Mouse (Mus musculus): ENCODE measurements around the gene Kcnq1.

Gene Kcnq1

GRCm38 (mm10) chr7:143265829-143266438, 159.8 kb downstream of the Kcnq1 start:
- intact Hi-C loops (cut with DNase I): no loop called here

GRCm38 (mm10) chr7:143273747-143274146, 167.6 kb downstream of the Kcnq1 start:
- intact Hi-C loops (cut with DNase I): no loop called here

DNA sequence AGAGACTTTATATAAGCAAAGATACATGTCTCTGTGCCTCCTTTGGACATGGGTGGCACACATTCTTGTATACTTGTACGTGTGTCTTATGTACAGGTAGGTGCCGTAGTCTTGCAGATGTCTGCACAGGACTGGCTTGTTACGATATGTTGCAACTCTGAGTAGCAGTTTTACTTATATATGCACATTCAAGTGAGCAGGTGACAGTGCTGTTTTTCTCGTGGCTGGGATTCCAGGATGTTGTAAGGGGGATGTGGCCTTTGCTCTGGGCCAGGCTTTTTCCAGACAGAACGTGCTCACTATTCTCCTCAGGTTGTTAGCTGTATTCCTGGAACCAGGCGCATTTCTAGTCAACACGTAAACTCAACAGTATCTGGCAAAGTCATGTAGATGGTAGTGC, 168.9 kb downstream of the Kcnq1 start:
- intact Hi-C loops (cut with DNase I): no loop called here

GRCm38 (mm10) chr7:143283625-143284024, 177.5 kb downstream of the Kcnq1 start:
- intact Hi-C loops (cut with DNase I): no loop called here

GRCm38 (mm10) chr7:143284866-143285265, 178.7 kb downstream of the Kcnq1 start:
- intact Hi-C loops (cut with DNase I): no loop called here

DNA sequence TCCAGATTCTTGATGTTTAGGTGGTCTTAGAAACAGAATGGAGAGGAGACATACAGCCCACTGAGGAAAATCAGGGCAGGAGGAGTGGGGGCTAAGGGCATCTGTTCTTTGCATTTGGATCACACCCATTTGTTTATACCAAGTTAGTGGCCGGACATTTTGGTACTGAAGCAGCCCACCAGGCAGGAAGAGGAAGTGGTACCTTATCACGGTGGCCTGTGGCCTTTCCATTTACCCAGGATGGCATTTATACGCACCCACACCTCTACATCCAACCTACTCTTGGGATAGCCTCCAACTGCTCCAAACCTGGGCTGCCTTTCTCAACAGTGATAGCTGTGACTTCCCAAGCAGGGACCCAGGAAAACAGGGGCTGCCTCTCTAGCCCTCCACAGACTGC, 179.3 kb downstream of the Kcnq1 start:
- intact Hi-C loops (cut with DNase I): no loop called here

- intact Hi-C loops (cut with DNase I): no loop called here
Observed at GRCm38 (mm10) chr7:143286532-143287290, 180.5 kb downstream of the Kcnq1 start.

DNA sequence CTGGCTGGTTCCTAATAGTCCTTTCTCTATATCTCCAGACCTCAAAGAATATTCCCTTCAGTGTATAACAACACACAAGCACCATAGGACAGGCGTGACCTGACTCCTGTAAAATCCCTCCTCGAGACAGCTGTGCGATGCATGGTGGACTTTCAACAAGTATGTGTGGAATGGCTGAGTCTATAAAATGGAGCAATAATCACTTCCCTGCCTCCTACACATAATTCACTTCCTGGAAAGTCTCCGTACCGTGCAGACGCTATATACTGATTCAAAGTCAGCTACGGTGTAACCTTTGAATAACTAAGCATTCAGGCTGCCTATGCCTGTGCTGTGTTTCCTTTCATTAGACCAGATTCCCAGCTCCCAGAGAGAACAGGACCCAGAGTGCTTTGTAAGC, 182.0 kb downstream of the Kcnq1 start:
- intact Hi-C loops (cut with DNase I): no loop called here

DNA sequence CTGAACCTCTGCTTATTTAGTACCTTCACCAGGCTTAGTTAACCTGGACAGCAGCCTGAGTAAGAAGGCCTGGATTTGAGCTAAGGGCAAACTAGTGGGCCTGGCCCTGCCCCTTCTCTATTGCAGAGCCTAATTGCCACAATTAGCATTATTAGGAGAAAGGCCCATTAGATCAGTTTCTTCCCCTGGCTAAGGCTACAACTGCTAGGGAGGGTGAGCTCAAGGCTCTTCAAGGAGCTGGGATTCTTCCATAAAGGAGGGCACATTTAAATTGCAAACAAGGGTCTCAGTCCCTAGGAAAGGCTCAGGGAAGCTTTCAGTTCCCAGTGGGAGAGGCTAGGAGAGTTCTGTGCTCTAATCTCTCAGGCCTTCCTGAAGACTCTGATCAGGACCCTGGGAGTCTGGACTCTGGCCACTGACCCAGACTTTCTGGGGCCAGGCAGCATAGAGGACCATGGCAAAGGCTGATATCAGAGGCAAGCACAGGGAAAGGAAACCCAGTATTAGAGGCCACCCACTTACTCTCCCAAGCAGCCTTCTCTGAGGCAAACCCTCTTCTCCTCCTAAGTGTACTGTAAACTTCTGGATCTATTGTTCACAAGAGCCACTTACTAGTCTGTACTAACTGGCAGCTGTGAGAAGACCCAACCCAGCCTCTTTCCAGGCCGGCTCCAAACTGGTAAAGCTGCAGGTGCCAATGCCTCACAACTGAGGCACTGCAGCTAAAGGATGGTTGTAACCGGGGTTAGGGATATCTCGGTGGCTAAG, 183.1 kb downstream of the Kcnq1 start:
- intact Hi-C loops (cut with DNase I): no loop called here

DNA sequence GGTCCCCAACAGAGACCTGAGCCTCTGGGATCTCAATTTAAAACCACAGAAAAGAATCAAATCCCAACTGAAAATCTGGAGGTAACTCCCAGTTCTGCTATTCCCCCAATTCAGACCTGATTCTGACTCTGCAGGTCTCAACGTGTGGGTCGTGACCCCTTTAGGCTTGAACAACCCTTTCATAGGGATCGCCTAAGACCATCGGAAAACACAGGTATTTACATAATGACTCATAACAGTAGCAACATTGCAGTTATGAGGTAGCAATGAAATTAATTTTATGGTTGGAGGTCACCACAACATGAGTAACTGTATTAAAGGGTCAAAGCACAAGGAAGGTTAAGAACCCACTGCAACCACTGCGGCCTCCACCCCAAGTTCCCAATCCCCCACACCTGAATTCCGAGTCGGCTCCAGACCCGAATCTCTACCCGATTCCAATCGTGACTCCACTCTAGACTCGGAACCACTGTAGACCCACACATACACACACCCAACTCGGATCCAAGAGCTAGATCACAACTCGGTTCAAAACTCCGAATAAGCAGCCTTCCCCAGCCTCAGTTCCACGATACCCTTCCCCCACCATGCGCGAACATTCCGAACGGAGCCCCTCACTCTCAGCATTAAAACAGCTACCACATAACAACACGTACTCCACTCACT, 188.7 kb downstream of the Kcnq1 start:
- intact Hi-C loops (cut with DNase I): no loop called here

DNA sequence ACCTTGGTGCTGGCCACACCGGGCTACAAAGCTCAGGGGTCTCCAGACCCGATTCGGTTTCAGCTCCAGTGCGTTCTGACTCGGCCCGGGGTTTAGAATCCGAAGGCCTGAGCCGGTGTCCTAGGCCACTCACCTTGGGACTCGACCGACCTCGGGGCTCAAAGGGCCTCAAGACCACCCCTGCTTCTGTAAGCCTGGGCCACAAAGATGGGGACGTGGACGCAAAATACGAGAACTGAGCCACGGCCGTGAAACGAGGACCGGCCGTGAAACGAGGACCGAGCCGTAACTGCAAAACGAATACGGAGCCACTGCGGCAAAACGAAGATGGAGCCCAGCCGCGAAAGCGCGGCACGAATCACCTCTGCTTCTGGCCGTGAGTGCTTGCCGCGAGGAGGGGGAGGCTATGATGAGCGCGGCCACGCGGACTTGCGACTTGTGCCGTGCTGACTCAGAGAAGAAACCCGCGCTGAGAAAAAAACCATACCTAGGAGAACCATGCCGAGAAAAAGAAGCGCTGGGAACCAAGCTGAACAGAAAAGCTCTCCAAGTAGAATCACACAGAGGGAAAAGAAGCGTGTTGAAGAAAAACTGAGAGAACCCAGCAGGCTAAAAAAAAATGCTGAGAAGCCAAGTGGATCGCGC, 189.3 kb downstream of the Kcnq1 start:
- intact Hi-C loops (cut with DNase I): no loop called here

DNA sequence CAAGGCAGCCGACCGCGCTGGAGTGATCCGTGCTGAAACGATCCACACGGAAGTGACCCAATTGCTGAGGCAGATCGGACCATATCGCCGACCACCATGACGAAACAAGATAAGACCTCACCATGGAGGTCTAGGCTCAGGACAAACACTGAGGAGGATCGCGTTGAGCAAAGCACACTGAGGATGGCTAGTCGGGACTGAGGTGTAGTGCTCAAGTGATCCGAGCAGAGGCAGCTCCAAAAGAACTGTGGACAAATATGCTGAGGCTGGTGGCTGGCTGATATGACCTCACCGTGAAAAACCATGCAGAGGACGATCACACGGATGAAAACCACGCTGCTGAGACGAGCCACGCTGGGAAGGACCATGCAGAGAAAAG, 189.8 kb downstream of the Kcnq1 start:
- intact Hi-C loops (cut with DNase I): no loop called here

GRCm38 (mm10) chr7:143296384-143296801, 190.2 kb downstream of the Kcnq1 start:
- intact Hi-C loops (cut with DNase I): no loop called here

- intact Hi-C loops (cut with DNase I): no loop called here
Observed at GRCm38 (mm10) chr7:143300037-143300436, 193.9 kb downstream of the Kcnq1 start.

DNA sequence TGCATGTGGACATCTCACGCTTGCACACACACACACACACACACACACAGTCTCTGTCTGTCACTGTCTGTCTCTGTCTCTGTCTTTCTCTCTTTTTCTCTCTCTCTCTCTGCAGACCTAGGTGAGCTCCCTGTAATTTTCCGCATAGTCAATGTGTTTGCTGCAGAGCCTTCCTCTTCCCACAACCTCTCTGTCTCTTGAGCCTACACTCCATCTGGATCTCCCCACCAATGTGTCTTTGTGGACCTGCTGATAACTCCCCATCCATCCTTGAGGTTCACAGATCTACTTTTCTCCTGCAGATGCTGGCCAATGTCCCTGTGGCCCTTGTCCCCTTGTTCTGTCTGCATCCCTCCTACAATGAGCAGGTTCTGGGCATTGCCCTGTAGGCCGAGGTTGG, 194.5 kb downstream of the Kcnq1 start:
- intact Hi-C loops (cut with DNase I): no loop called here

DNA sequence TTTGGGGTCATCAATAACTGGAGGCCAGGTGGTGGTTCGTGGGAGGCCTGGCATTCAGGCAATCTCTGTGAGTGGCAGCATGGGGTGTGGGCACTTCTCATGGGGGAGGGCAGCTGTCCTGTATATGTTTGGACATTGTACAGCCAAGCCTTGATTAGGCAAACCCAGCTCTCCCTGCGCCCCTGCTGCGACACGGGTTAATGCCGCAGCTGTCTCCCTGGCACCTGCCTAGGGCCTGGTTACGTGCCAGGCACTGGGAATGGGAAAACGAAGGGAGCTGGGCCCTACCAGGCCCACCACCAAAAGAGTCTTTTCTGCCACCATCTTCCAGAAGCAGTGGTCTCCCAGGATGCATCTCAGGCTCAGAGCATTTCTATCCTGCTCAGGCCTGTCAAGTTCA, 196.0 kb downstream of the Kcnq1 start:
- intact Hi-C loops (cut with DNase I): no loop called here

DNA sequence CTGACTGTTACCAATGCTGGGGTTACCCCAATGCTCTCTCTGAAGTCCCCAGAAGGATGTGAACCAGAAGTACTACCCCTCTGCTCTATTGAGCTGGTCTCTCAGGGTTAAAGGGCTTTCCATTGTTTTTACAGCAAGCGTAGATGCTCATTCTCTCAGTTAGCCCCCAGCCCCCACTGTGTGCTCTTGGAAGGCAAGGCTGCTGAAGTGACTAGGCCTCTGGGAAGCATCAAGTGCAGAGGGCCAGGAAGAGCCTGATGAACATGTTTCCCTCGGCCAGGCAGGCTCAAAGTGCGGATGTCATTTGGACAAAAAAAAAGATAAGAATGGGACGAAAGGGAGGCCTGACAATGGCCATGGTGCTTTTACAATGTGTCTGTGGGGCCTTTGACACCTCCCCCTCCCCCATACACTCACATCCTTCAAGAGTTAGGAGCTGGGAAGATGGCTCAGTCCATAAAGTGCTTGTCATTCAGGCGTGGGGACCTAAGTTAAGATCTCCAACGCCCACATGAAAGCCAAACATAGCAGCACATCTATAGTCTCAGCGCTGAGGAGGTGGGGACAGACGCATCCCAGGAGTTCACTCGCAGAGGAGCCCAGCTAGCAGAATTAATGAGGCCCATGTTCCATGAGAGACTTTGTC, 196.6 kb downstream of the Kcnq1 start:
- intact Hi-C loops (cut with DNase I): no loop called here

DNA sequence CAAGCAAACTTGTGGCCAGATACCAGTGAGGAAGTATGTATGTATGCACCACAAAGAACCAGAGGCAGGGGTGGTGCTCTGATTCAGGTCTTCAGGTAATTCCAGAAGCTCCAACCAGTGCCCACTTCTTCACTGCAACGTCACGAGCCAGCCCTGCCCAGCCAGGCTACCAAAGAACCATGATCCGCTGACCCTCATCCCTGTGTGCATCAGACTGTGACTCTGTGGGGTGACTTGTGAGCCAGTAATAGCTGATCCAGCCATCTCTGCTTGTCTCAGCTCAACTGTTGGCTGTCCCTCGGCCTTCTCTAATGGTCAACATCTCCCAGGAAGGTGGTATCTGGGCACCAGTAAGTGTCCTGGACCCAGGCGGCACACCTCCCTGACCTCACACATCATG, 197.4 kb downstream of the Kcnq1 start:
- intact Hi-C loops (cut with DNase I): no loop called here

DNA sequence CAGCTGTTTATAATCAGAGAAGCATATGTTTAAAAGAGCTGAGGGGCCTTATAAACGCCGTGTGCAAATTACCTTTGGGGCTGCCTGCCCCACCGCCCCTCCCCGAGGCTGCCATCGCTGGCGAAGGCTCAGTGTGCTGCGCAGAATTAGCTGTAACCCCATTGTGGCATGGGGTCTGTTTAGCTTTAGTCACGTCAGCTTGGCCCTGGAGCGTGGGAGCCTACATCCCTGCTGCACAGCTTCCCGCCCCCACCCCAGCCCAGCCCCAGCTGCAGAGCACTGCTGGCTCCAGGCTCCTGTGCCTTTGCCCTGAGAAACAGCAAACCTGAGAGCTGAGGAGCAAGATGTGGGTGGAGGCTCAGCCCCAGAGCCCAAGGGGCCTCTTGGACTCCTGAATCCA, 199.6 kb downstream of the Kcnq1 start:
- intact Hi-C loops (cut with DNase I): no loop called here

GRCm38 (mm10) chr7:143308001-143308400, 201.8 kb downstream of the Kcnq1 start:
- intact Hi-C loops (cut with DNase I): no loop called here

GRCm38 (mm10) chr7:143310311-143310710, 204.1 kb downstream of the Kcnq1 start:
- intact Hi-C loops (cut with DNase I): loop anchor here (10.0 kb wide), 1 partner anchor 154 kb away; the partner anchor contains the start of gene Cdkn1c

Measured in adrenal gland (tissue).